Mouse (Mus musculus) midbrain, embryonic 14.5 days (tissue): ENCODE measurements at regions not wholly inside any gene's neighbourhood (a gene's known extent, or its start where the extent isn't known, plus 50 kb on each side); places are given as distances from the start of the nearest gene placed in this dataset.

ENCODE experiments used
- ATAC-seq: fragments of 200-750 bp; cut with Nextera tagmentation; 2 replicates; pipeline ENCODE4 v1.8.0; 2017; ENCODE audit warnings: moderate number of reproducible peaks, moderate library complexity; ENCODE audit not compliant: low FRiP score, low TSS enrichment
- DNase-seq: peaks from one replicate; pipeline ENCODE4 v3.0.0-alpha.2; 2015
- H3K27ac ChIP-seq: fragments of 300-500 bp; sonication (generic); replicated peaks from 2 replicates; pipeline ENCODE4 v1.5.1; 2014; ENCODE audit warnings: mild to moderate bottlenecking, low read depth, low read length, moderate library complexity
- H3K27me3 ChIP-seq: fragments of 300-500 bp; sonication (generic); 2 replicates; pipeline ENCODE4 v1.6.1; 2014; ENCODE audit warnings: low read length, control low read depth, mixed read lengths; ENCODE audit not compliant: control insufficient read depth, insufficient read depth
- H3K36me3 ChIP-seq: fragments of 300-500 bp; sonication (generic); 2 replicates; pipeline ENCODE4 v1.6.1; 2014; ENCODE audit warnings: low read length, control low read depth; ENCODE audit not compliant: control insufficient read depth, insufficient read depth
- H3K4me1 ChIP-seq: fragments of 300-500 bp; sonication (generic); 2 replicates; pipeline ENCODE4 v1.6.1; 2014; ENCODE audit warnings: mild to moderate bottlenecking, antibody characterized with exemption, low read length, control low read depth; ENCODE audit not compliant: control insufficient read depth, insufficient read depth
- H3K4me2 ChIP-seq: fragments of 300-500 bp; sonication (generic); 2 replicates; pipeline ENCODE4 v1.6.1; 2014; ENCODE audit warnings: mild to moderate bottlenecking, low read length, moderate library complexity
- H3K4me3 ChIP-seq: fragments of 300-500 bp; sonication (generic); replicated peaks from 2 replicates; pipeline ENCODE4 v1.5.1; 2014; ENCODE audit warnings: low read depth, low read length
- H3K9ac ChIP-seq: fragments of 300-500 bp; sonication (generic); replicated peaks from 2 replicates; pipeline ENCODE4 v1.6.1; 2014; ENCODE audit warnings: mild to moderate bottlenecking, low read length, moderate library complexity
- H3K9me3 ChIP-seq: fragments of 300-500 bp; sonication (generic); 2 replicates; pipeline ENCODE4 v1.6.1; 2016; ENCODE audit warnings: low read length, control low read depth, mixed read lengths; ENCODE audit not compliant: control insufficient read depth
- WGBS: fragments of 180-500 bp; shearing (Covaris S2); extraction: QIAGEN DNeasy Blood & Tissue Kit; methylation state at CpG from one replicate; pipeline ENCODE4 v1.1.7; 2014; 5-methylcytosine and 5-hydroxymethylcytosine counted together

DNA sequence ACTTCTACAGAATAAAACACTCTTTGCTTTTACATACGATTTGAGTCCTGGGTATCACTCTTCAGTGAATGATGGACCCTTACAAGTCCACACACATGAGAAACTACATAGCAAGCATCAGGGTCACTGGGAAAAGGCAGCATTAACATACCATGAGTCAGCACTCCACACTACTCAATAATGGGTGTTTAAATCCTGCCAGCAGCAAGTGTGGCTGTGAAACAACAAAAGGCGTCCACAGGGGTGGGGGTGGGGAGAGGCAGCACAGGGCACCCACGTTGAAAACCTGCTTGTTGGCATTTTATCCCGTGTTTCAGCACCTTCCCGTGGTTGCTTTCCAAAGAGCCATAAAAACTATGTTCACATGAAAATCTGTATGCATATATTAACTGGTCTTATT lies 204.0 kb upstream of the Nabp1 start:
- no peak overlapping the region for H3K4me2 ChIP-seq
- 77% methylated on average over 5 of the region's 5 CpGs for WGBS
- H3K9ac ChIP-seq: no peak overlapping the region
- DNase-seq (no peak), ATAC-seq (no peak)
- H3K4me3 ChIP-seq: no peak overlapping the region
- no peaks in the 10 kb centered on the region for H3K36me3 ChIP-seq
- H3K9me3 ChIP-seq: no peaks in the 10 kb centered on the region
- H3K27me3 ChIP-seq: no peaks in the 10 kb centered on the region
- H3K27ac ChIP-seq: no peak overlapping the region
- peaks cover 2% of the 10 kb centered on the region; the same call in 1 of the 2 replicates for H3K4me1 ChIP-seq

DNA sequence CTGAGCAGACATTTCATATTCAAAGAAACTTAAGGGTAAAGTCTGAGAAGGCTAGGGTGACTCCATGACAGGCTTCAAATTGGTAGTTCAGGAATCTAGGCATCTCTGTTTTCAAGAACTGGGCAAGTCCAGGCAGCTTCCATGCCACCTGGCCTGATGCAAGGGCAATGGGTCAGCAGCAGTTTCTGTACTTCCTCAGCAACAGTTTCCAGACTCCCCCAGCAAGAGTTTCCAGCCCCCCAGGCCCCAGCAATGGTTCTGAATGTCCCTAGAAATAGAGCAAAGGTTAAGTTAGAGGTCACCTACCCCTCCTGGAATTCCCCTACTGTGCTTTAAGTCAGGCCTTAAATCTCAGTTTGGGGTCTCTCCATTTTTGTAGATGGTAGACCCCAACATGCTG lies 203.6 kb upstream of the Nabp1 start:
- H3K27me3 ChIP-seq: no peaks in the 10 kb centered on the region
- no peak overlapping the region for H3K9ac ChIP-seq
- no peak overlapping the region for H3K4me3 ChIP-seq
- DNase-seq: no peak
- H3K36me3 ChIP-seq: no peaks in the 10 kb centered on the region
- H3K4me2 ChIP-seq: no peak overlapping the region
- H3K27ac ChIP-seq: no peak overlapping the region
- no peaks in the 10 kb centered on the region for H3K9me3 ChIP-seq
- ATAC-seq: no peak
- no peaks in the 10 kb centered on the region for H3K4me1 ChIP-seq

DNA sequence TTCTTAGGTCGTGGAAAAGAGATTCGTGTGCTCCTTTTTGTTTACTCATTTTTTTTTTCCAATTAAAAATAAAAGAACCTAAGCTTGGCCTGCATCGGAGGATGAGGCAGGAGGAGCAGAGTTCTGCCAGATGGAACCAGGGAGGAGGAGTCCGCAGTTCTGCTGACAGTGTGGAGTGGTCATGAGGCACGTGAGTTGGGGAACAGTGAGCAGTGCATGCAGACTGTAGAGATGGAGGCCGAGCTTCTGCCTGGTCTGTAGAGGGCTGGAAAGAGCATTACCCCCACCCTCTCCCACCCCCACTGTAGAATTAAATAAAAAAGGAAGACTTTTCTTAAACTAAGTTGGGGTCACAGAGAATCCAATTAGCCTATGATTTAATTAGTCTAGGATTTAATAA lies 202.5 kb upstream of the Nabp1 start:
- ATAC-seq: no peak; the same call in 1 of the 2 replicates
- no peak overlapping the region for H3K27ac ChIP-seq
- 80% methylated on average over 6 of the region's 6 CpGs for WGBS

DNA sequence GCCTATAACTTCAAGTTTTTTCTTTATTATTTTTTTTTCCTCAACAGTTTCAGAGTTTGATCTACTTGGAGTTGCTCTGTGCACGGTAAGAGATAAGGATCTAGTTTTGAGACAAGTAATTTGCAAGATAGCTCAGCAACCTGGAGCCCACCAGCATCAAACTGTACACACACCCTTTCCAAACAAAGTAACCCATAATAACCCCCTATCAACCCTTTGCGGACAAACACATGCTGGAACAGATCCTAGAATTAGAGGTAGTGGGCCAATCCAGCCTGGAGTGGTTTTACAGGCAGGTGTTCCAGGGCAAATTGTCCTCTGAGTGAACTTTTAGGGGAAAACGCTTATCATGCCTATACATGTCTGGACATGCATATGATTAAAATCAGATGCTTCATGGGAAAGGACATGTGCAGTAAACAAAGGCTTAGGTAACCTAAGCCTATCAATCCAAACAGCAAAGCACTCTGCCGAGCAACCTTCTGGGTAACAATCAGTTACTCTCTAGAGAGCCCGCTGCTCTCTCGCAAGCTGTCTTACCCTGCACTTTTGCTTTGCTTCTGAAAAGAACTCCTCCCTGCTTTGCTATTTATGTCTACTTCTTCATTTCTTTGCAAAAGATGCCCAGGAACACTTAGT lies 200.2 kb upstream of the Nabp1 start:
- DNase-seq (no peak), ATAC-seq (no peak)
- H3K9me3 ChIP-seq: no peaks in the 10 kb centered on the region
- H3K9ac ChIP-seq: no peak overlapping the region
- no peaks in the 10 kb centered on the region for H3K27me3 ChIP-seq
- no peak overlapping the region for H3K4me3 ChIP-seq
- 79% methylated on average over 6 of the region's 6 CpGs for WGBS
- no peak overlapping the region for H3K27ac ChIP-seq
- H3K4me2 ChIP-seq: no peak overlapping the region
- H3K4me1 ChIP-seq: no peaks in the 10 kb centered on the region
- H3K36me3 ChIP-seq: no peaks in the 10 kb centered on the region

More for the DNA sequence above, 202.5 kb upstream of the Nabp1 start:
- Histone ChIP-seq H3K36me3 (no peaks in the 10 kb centered on the region), H3K4me2 (no peak overlapping the region), H3K9me3 (no peaks in the 10 kb centered on the region), H3K27me3 (no peaks in the 10 kb centered on the region), H3K9ac (no peak overlapping the region), H3K4me3 (no peak overlapping the region), H3K4me1 (no peaks in the 10 kb centered on the region)
- DNase-seq: no peak

DNA sequence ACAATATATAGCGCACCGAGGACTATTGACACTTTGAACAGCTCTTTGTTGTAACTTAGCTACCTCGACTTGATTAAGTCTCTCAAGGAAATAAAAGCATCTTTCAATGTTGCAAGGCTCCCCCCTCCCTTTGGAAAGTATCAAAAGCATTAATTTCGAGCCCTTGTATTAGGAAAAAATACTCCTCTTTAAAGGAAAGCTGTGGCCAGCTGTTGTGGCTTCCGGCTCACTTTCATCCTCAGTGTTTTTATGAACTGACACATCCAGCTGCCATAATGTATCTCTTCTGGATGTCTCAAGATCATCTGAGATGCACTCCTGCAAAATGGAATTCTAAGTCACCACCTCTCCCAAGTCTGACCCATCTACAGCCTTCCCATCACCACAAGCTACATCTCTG lies 199.6 kb upstream of the Nabp1 start:
- no peak for ATAC-seq
- Histone ChIP-seq H3K27me3 (no peaks in the 10 kb centered on the region), H3K36me3 (no peaks in the 10 kb centered on the region), H3K4me2 (no peak overlapping the region), H3K4me3 (no peak overlapping the region), H3K9me3 (no peaks in the 10 kb centered on the region), H3K27ac (no peak overlapping the region), H3K9ac (no peak overlapping the region), H3K4me1 (no peaks in the 10 kb centered on the region)
- DNase-seq: no peak
- 39% methylated on average over 5 of the region's 5 CpGs for WGBS

DNA sequence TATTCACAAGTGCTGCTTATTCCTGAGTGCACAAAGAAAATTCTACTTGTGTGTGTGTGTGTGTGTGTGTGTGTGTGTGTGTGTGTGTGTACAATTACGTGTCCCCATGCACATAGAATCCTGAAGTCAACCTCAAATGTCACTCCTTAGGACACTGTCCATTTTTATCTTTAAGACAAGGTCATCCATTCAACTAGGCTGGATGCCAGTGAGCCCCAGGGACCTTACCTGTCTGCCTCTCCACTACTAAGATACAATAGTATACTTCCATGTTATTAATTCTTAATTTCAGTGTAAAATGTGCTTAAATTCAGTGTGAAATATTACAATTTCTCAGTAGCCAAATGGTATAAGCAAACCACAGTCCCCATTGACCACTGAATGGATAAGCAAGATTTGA lies 193.5 kb upstream of the Nabp1 start:
- Histone ChIP-seq H3K36me3 (no peaks in the 10 kb centered on the region), H3K4me2 (no peak overlapping the region), H3K9ac (no peak overlapping the region), H3K9me3 (no peaks in the 10 kb centered on the region), H3K27me3 (no peaks in the 10 kb centered on the region), H3K27ac (no peak overlapping the region), H3K4me1 (no peaks in the 10 kb centered on the region), H3K4me3 (no peak overlapping the region)
- no peak for ATAC-seq
- no peak for DNase-seq
- 82% methylated on average over 1 of the region's 1 CpGs for WGBS

DNA sequence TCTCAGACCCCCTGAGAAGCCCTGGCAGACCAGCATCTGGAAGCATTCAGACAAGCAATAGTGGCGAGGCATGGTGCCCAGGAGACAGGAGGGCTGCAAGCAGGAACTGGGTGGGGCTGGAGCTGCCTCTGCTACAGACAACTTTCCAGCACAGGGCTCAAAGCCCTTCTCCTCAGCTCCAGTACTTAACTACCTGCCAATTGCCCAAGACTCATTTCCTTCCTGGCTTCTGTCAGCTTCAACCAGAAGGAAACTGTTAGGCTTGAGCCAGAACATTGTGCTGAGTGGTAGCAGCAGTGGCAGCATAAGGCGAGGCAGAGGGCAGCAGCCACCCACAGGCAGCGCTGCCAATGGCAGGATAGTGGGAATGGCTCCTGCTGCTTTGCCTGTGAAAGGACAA lies 193.1 kb upstream of the Nabp1 start:
- no peak overlapping the region for H3K9ac ChIP-seq
- no peaks in the 10 kb centered on the region for H3K4me1 ChIP-seq
- DNase-seq (peak; percentile 55), ATAC-seq (peak; percentile 46; the same call in 1 of the 2 replicates)
- H3K27ac ChIP-seq: no peak overlapping the region
- H3K36me3 ChIP-seq: no peaks in the 10 kb centered on the region
- no peaks in the 10 kb centered on the region for H3K27me3 ChIP-seq
- no peak overlapping the region for H3K4me2 ChIP-seq
- H3K9me3 ChIP-seq: no peaks in the 10 kb centered on the region
- 63% methylated on average over 3 of the region's 3 CpGs for WGBS
- H3K4me3 ChIP-seq: no peak overlapping the region

DNA sequence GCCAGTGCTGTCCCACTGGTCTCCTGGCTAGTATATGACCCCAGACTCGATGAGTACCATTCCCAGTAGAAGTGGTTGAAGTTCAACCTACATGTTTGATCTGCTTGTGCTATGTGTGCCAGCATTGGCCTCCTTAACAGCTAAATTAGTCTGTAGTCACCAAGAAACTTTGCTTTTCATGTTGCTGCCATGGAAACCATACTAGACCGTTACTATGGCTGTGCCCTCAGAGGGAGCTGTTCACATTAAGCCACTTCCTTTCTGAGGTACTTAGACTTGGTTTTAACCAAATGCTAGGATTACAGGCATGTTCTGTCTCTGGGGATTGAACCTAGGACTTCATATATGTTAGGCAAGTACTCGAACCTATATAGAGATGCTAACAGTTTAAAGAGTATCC lies 191.8 kb upstream of the Nabp1 start:
- Histone ChIP-seq H3K9ac (no peak overlapping the region), H3K27me3 (no peaks in the 10 kb centered on the region), H3K4me2 (no peak overlapping the region), H3K4me3 (no peak overlapping the region), H3K4me1 (no peaks in the 10 kb centered on the region), H3K36me3 (no peaks in the 10 kb centered on the region), H3K9me3 (no peaks in the 10 kb centered on the region), H3K27ac (no peak overlapping the region)
- WGBS: 61% methylated on average over 3 of the region's 3 CpGs
- ATAC-seq: no peak
- no peak for DNase-seq

DNA sequence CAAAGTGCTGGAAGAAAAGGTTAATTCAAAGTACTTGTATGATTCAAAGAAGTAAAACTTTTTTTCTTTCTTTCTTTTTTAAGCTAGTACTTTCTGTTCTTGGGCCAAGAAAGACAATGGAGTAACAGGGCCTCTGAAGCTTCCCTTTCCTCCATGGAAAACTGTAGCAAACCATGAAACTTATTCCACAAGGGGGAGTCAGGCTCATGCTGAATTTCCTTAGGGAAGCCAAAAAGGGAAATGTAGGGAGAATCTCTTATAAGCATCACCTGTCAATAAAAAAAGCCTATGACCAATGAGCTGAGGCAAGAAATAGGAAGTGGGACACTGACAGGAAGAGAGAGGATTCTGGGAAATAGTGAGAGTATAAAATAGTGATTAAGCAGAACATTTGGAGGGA lies 190.7 kb upstream of the Nabp1 start:
- no peak for ATAC-seq
- peak; percentile 78 for DNase-seq
- H3K4me2 ChIP-seq: no peak overlapping the region

More for the DNA sequence above, 190.7 kb upstream of the Nabp1 start:
- Histone ChIP-seq H3K9ac (no peak overlapping the region), H3K36me3 (no peaks in the 10 kb centered on the region), H3K4me1 (no peaks in the 10 kb centered on the region), H3K9me3 (no peaks in the 10 kb centered on the region), H3K27me3 (no peaks in the 10 kb centered on the region), H3K4me3 (no peak overlapping the region), H3K27ac (no peak overlapping the region)
